Mouse (Mus musculus): ENCODE measurements around the gene Dcun1d4.

Dcun1d4 gene

DNA sequence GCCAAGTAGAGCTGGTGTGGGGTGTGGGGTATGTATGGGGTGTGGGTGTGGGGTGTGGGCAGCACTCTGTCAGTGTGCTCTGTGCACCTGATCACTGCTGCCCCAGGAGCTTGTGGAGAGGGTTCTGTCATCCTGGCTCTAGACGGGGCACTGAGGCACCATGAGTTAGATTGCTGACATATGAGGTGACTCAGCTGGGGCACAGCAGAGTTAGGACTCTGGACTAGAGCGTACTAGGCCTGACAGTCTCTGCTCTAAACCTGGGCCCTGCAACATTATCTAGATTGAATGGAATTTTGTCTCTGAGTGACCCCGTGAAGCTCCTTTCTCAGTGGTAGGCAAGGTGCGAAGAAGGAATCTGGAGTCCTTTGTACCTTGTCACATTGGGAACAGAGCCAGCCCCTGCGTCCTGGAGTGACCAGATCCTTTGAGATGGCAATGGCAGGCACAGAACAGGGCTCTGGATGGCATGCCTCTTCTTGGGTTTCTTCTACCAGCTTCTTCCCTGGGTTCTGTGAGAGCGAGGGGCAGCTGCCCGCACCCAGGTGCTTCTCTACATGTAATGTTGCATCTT lies 20.2 kb downstream of the Dcun1d4 start:
- DNase-seq = no peak

DNA sequence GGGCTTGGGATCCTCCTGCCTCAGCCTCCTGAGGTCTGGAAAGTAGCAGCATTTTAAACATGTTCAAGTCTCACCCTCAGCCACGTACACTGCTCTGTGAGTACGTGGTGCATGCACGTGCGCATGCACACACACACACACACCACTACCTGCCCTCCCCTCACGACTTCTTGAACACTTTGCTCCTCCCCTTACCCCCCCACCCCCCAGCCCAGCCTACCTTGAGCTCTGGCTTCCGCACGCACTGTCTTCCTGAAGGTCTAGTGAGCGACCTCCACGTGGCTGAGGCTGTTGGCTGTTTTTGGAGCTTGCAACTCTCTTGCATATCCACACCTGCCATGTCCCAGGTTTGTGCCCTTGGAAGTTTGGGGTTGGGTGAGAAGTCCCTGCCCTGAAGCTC lies 21.6 kb downstream of the Dcun1d4 start:
- DNase-seq = no peak

DNA sequence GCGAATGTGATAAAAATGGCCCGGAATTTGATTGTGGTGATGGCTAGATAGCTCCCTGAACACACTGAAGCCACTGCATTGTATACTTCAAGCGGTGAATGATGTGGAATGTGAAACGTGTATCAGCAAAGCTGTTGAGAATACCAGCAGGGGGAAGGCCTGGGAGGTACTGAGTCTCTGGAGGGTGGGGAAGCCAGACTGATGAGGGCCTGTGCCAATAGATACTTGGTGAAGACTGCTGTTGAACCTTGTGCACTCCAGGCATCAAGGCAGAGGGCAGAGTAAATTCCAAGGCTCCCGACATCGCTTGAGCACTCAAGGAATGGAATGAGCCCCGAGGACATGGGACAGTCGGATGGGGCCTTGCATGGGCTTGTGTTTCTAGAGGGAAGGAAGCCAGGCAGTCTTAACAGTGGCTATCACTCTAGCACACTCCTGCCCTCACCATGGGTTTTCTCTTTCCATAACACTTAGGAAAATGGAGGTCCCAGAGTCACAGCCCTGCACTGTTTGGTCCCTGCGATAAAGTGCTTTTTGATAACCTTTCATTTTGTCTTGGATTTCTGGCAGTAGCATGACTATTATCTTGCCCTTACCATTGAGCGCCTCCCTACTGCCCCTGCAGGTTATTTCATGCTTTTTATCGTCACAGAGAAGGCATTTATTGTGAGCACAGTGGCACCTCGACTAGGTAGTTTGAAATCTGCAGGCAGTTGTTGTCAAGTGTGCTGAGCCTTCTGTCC lies 22.4 kb downstream of the Dcun1d4 start:
- peak in 1 of 2 experiments; percentile 4 for DNase-seq

DNA sequence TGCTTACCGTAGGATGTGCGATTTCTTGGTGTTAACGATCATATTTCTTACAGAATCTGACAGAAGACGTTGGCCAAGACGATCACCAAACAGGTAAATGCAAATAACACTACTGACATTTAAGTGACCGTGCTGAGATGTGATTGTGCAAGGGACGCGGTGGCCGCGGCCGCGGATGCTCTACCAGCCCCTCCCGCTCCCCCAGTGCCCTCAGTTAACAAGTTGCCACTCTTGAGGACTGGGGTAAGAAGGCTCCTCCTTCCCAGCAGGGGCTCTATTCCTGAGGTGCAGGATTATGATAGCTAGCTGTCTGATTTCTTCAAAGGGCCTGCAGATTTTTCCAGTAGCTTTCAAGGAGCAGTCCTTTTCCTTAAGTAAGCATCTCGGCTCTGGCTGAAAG lies 30.3 kb downstream of the Dcun1d4 start:
- peak in 1 of 2 experiments; percentile 12 for DNase-seq

DNA sequence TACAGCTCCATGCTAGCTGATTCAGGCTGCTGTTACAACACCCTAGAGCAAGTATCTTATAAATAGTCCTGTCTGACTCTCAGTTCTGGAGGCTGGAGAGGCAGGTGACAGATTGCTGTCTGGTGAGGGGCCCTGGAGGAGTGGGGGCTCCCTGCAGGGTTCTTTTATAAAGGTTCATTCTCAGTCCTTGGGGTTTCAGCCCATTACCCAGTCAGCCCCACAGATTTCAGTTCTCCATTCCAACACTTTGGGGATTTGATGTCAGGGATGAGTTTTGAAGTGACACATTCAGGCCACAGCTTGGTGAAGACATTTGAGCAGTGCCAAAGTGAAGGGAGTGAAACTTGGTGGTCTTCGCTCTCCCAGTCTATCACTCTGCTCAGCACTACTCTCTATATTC lies 31.4 kb downstream of the Dcun1d4 start:
- no peak for DNase-seq

DNA sequence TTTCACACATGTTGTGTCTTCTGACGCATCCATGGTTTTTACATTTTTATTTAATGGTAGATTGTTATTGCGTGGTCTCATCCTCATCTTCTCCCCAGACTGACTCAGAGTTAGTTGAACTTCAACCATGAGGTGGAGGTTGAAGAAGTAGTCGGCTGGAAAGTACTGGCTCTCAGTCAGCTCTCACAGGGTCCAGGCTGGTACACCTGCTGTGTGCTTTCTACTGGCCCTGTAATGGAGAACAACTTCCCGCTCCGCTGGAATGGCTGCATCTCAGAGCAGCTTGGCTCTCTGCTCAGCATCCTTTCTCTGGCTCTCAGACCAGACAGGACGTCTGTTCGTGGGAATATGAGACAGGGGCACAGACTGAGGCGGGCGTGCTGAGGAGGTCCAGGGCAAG lies 31.9 kb downstream of the Dcun1d4 start:
- DNase-seq = no peak

DNA sequence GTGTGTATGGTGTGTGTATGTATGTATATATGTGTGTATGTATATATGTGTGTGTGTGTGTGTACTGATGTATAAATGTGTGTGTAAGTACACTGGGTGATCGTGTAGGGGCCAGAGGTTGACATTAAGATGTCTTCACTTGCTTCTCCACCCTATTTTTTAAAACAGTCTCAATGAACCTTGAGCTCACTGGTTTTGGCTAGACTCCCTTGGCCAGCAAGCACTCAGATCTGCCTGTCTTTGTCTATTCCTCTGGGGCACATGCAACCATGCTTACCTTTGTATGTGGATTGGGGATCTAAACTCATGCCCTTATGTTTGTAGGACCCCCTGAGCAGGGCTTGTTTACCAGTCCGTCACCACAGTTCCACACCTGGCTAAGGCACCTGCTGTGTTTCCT lies 33.4 kb downstream of the Dcun1d4 start:
- no peak for DNase-seq

DNA sequence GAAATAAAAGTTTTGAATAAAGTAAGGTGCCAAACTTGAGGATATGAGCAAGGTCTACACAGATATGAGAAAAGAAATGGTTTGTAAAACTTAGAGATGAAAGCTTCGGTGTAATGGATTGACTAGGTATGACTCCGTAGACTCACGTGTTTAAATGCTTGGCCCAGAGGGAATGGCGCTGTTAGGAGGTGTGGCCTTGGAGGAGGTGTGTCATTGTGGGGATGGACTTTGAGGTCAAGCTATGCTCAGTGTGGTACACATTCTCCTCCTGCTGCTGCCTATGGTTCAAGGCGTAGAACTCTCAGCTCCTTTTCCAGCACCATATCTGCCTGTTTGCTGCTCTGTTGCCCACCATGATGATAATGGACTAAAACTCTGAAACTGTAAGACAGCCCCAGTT lies 36.5 kb downstream of the Dcun1d4 start:
- no peak for DNase-seq

DNA sequence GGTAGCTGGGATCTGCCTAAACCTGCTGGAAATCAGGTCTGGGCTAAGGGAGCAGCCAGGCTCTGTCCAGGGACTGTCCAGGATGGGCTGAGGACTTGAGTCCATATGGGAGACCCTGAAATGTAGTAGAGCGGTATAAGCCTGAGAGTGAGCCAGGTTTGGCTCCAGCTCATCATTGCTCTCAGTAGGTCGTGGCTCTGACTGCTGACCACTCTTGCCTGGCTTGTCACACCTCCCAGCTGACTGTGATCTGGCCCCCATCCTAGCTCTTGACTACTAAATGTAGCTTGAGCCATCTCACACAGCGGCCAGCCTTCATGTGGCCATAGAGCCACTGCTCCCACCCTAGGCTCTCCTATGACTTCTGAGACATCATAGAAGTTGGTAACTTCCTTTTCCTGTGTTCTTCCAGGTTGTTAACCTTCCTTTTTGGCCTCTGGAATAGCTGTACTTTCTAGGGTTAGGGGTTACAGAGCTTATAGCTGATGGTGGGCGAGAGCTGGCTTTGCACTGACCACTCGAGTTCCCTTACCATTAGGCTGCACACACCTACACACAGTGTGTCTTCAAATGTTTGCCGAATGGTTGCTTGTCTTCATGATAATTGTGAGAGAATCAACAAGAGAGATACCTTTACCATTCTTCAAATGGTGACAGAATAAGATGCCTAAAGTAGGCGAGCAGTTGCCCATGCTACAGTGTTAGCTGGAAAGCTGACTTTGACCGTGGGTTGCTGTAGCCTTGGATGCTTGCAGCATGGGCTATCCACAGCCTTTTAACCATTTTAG lies 37.8 kb downstream of the Dcun1d4 start:
- DNase-seq = no peak

DNA sequence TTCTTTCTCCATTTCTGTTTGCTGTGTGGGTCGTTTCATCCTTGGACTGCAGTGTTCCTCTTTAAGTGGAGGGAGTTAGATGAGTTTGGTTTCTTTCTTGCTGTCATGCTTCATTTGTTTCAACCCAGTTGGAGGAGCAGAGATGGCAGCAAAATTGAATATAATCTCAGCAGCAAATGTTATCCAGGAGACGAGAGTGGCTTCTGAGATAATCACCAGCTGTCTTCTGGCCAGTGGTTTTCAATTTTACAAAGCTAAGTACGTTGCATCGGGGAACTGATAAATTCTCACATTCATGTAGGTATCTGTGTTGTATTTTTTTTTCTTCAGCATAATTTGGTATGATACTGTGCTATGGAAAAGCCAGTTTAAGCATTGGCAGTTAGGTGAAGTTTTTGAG lies 40.0 kb downstream of the Dcun1d4 start:
- no peak for DNase-seq

DNA sequence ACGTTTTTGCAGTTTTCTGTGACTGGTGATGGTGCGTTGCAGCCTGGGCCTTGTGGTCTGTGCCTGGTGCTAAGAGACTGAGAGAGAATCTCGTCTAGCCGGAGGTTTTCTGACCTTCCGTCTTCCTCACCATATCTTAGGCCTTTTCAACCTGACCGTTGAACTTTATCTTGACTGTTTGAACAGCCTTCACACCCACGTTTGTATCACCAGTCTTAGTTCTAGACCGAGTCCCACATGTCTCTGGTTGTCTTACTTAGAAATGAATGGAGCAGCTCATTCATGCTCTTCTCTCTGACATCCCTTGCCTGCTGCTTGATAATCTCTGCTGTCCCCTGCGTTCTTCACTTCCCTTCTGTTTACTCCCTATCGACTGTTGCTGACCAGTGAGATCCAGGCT lies 42.4 kb downstream of the Dcun1d4 start:
- no peak for DNase-seq

DNA sequence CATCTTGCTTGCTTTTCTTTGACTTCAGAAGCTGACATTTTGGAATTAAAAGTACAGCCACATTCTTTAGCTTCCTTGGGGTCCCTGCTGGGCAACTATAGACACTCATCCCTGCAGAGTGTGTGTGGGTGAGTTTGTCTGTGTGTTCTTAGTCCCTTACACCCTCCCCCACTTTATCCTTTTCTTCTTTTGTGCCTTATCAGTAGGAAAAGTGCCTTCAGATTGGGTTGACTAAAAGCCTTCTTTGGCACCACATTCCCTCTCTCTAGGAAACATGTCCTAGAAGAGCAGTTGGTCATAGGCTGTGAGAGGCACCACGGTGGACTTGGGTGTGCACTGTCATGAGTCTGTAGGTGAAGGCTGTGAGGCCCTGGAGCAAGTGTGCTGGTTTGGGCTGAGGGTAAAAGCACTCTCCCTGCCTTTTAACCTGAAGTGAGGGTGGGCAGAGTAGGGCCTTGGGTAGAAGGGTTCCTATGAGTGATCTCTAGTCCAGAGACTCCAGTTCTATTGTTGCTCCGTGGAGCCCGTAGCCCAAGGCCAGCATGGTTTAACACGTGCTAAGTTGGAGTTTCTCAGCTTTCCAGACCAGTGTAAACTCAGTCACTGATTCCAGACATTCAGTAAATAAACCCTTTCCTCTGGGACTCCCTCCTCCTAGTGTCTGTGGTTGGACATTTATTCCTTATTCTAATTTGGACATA lies 43.6 kb downstream of the Dcun1d4 start:
- no peak for DNase-seq

DNA sequence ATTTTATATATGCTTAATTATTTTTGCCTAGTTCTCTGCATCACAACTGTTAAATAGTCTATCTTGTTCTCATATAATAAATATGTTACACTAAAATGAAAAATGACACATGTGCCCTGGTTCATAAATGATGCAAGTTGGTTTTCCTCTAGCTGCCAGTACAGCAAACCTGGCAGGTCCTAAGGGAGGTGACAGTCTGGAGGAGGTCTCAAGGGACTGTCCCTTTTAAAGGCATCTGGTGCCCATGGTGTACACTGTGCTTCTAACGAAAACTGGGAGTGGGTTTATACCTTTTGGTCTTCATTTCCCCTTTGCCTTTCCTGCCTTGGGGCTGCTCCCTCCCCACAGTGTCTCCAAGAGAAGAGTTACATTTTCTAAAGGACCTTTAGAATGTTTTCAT lies 51.4 kb downstream of the Dcun1d4 start:
- no peak for DNase-seq

DNA sequence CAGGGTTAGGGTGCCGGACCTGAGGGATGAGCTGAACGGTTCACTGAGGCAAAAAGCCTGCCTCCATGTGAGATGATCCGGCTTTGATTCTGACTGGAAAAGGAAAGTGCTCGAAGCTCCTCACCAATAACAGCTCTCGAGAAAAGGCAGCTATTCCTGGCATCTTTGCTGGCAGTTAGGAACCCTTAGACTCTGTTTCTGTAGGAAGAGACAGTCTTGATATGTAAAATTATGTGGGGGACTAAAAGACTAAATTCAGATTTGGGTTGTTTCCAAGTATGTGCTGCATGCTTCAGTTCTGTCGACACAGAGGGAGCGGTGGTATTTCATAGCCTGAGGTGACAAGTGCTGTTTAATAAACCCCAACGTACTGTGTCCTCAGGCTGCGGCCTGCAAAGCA lies 52.1 kb downstream of the Dcun1d4 start:
- no peak for DNase-seq

DNA sequence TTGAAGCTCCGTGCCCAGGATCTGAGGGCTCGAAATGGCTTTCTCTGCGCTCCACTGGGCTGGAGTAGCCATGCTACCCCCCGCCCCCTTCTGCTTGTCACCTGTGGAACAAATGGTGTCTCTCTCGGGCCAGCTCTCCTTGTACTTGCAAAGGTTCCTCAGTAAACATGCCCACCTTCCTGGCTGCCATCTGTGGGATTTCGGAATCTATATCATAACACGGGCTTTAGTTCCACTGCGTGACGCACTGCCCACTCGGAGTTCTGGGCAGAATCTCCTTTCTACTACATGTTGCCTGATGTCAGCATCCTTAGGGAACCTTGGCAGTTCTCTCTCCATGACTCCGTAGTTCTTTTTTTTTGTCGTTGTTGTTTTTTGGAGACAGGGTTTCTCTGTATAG lies 56.9 kb downstream of the Dcun1d4 start:
- DNase-seq = no peak

DNA sequence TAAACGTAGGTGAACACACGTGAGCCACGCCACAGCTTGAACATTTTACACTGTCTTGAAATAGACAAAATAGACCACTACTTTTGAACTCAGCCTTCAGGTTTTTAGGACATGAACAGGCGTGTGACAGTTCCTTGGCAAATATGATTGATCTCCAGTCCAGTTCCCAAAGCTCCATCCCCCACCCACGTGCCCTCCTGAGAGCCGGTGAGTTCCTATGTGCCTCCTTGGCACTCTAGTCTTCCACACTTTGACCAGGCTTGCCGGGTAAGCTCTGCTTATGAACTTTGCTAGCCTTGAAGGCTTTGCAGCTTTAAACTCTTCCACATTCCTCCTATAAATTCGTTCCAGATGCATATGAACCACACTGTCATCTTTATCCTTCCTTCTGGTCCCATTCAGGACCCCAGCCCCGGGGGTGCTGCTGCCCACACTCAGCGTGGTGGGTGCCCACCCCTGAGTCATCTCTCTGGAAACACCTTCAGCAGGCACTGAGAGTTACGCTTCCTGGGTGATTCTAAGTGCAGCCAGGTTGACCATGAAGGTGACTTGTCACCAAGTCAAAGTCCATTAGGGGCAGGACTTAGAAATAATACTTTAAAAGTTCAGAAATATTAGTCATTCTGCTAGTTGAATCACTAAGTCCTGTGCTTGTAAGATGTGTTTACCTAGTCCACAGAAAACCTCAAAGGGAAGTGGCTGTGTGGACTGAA lies 57.9 kb downstream of the Dcun1d4 start:
- DNase-seq = no peak

DNA sequence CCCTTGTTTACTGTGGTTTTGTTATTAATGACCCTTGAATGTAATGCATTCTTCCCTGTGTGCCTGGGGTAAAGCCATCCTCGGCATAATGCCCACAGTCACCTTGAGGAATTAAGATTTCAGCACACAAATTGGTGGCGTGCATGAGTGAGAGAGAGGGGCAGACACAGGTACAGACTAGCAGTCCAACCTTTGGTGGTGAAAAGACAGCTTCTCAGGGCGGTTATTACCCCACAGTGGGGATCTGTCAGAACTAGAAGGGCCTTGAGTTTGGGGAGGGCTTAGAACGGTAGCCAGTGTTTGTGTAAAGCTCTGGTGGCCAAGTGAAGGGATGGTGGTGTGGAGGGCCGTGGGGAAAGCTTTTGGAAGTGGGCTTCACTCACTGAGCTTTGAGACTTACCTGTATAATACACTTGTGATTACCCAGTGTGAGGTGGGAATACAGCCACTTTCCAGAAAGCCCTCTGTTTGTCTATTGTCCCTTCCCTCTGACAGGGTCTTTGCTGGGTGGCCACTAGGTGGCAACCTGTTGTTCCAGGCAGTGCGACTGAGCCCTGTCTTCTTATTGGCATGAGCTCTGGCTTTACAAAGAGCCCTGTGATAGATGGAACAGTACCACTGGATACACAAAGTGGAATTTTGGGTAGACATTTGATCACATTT lies 59.2 kb downstream of the Dcun1d4 start:
- peak; percentile 37 to 65 for DNase-seq

DNA sequence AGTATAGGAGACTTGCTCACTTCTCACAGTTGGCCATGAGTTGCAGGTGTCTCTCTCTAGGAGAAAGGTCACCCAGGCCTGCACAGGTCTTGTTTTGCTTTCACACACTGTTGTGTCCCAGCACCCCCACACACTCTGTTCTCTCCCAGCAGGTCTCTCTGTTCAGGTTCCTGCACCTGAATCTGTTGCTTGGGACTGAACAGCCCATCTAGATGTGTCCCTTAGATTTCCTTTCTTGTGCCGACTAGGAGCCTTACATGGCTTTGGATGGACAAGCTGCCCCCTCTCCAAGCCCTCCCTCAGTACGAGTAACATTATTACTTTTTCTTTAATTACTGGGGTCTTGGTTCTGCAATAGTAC lies 59.7 kb downstream of the Dcun1d4 start:
- DNase-seq = no peak

DNA sequence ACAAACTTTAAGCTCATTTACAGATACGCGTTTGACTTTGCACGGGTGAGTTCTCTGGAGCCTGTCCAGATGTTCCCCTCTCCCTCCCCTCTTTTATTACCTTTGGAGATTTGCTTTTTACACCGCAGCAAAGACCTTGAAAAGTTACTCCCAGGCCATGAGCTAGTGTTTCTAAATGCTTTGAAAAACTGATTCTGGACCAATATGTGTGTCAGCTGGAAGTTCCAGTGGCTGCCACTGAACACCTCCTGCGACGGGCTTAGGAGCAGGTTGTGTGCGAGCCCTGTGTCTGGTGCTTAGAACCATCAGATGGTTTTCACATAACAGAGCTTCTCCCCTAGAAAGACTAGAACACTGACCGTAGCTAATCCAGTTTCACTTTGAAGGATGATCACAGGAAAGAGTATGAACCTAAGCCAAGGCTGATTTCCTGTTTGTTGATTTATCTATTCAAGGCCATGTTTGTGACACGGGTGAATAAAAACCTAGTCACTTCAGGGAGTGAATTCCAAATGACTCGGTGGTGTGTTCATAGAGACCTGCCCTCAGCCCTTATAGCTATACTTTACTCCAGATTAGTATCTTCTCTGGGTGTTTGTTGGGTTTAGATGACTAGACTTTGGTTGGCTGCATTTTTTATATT lies 63.4 kb downstream of the Dcun1d4 start:
- no peak for DNase-seq

DNA sequence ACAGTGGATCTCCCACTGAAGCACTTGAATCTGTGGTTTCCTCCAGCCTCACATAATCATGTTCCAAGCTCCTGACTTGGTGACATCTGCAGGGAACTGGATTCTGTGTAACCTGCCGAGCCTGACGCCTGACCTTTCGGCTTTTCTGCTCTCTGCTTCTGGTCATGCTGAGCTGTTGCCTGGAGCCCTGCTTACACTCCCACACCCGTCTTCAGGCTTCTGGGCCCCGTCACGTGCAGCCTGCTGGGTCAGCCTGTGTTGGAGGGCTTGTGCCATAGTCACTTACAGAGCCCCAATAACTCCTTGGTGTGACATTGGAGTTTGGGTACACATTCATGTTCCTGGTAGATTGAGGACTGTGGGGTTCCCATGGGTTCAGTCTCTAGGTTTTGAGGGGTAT lies 64.8 kb downstream of the Dcun1d4 start:
- no peak for DNase-seq

DNA sequence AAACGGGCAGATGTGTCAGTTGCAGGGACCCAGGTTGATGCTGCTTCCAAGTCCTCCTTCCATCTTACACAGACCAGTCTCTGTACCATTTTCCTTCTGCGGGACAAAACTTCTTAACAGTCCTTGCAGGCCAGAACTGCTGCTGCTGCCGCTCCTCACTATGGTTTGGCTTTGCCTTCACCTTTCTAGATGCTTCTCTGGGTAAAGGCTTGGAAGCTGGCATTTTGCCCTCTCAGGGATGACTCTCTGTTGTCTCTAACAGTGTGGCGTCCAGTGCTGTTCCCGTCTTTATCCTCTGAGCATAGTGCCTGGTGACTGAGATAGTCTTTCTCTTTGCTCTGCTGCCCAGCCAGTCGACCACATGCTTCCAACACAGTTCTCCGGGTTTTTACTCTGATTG lies 66.5 kb downstream of the Dcun1d4 start:
- no peak for DNase-seq

DNA sequence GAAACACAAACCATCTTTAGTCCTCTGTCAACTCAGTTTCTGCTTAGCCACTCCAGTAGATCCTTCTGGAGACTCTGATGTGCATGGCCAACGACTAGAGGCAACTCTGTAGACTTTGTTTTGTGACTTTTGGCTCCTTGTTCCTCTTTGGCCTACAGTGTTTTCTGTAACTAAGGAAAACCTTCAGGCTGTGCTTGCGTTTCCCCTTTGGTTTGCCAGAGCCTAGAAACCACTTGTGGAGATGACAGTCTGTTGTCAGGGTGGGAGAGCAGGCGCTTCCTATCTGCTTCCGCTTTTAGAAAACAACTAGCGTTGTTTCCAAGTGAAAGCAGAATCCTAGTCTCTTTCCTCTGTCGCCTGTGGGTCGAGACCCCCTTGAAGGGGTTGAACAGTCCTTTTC lies 67.4 kb downstream of the Dcun1d4 start:
- DNase-seq = no peak
